Mouse (Mus musculus): ENCODE data around the gene Fam178b. TPM values are rescaled to one million over a fixed set of nuclear protein-coding genes. Genes with fewer than 3 reads are reported as not detected.

Gene Fam178b
- polyA plus RNA-seq, 1 experiment, result 0.08 TPM

- peaks cover 20% of the 10 kb centered on the region for H3K36me3 ChIP-seq (ENCODE audit: control insufficient read depth, insufficient read depth)
- no peak overlapping the region for H3ac ChIP-seq (ENCODE audit: control insufficient read depth, insufficient read length, low read depth)
- peaks cover 3% of the 10 kb centered on the region for H3K79me3 ChIP-seq (ENCODE audit: low read depth)
- H3K4me3 ChIP-seq (ENCODE audit: insufficient read depth, poor library complexity, severe bottlenecking), result no peak overlapping the region
- no peak for TF ChIP-seq USF1 (IDR thresholded peaks at IDR 0.05; ENCODE audit: low read depth)
- no peak for TF ChIP-seq FOSL1 (IDR thresholded peaks at IDR 0.05; ENCODE audit: insufficient read depth, low read length, poor library complexity, severe bottlenecking)
- TF ChIP-seq MAX (IDR thresholded peaks at IDR 0.05), result no peak
- TF ChIP-seq CTCF (IDR thresholded peaks at IDR 0.05; ENCODE audit: control insufficient read depth, insufficient read depth, insufficient read length), result no peak
- no peak for TF ChIP-seq MYOG (IDR thresholded peaks at IDR 0.05; ENCODE audit: control insufficient read depth, extremely low read depth, insufficient read length)
- TF ChIP-seq CEBPB (IDR thresholded peaks at IDR 0.05; ENCODE audit: low read depth), result no peak
- TF ChIP-seq MYOD1 (IDR thresholded peaks at IDR 0.05; ENCODE audit: control insufficient read depth, insufficient read length, low read depth), result no peak
- H3K27me3 ChIP-seq (ENCODE audit: control insufficient read depth, insufficient read depth, insufficient read length), result no peaks in the 10 kb centered on the region
- H3K79me2 ChIP-seq (ENCODE audit: control insufficient read depth, insufficient read depth), result peaks cover 24% of the 10 kb centered on the region
Observed at GRCm38 (mm10) chr1:36518259-36518658, 164.7 kb downstream of the Fam178b start.

GRCm38 (mm10) chr1:36513718-36514117 is 169.3 kb downstream of the Fam178b start:
- TF ChIP-seq FOSL1 (IDR thresholded peaks at IDR 0.05; ENCODE audit: insufficient read depth, low read length, poor library complexity, severe bottlenecking), result no peak
- TF ChIP-seq CTCF (IDR thresholded peaks at IDR 0.05; ENCODE audit: control insufficient read depth, insufficient read depth, insufficient read length), result peak; percentile 50
- no peak for TF ChIP-seq MAX (IDR thresholded peaks at IDR 0.05)
- no peak for TF ChIP-seq USF1 (IDR thresholded peaks at IDR 0.05; ENCODE audit: low read depth)
- TF ChIP-seq MYOD1 (IDR thresholded peaks at IDR 0.05; ENCODE audit: control insufficient read depth, insufficient read length, low read depth), result no peak
- no peak for TF ChIP-seq MYOG (IDR thresholded peaks at IDR 0.05; ENCODE audit: control insufficient read depth, extremely low read depth, insufficient read length)
- Histone ChIP-seq H3K4me3 (ENCODE audit: insufficient read depth, poor library complexity, severe bottlenecking) (peak overlapping the region; percentile 75), H3K79me2 (ENCODE audit: control insufficient read depth, insufficient read depth) (peaks cover 31% of the 10 kb centered on the region), H3K36me3 (ENCODE audit: control insufficient read depth, insufficient read depth) (peaks cover 4% of the 10 kb centered on the region), H3ac (ENCODE audit: control insufficient read depth, insufficient read length, low read depth) (no peak overlapping the region), H3K27me3 (ENCODE audit: control insufficient read depth, insufficient read depth, insufficient read length) (no peaks in the 10 kb centered on the region), H3K79me3 (ENCODE audit: low read depth) (peaks cover 6% of the 10 kb centered on the region)

GRCm38 (mm10) chr1:36513310-36513709 is 169.7 kb downstream of the Fam178b start:
- TF ChIP-seq MYOD1 (IDR thresholded peaks at IDR 0.05; ENCODE audit: control insufficient read depth, insufficient read length, low read depth) (no peak), USF1 (IDR thresholded peaks at IDR 0.05; ENCODE audit: low read depth) (no peak), CTCF (IDR thresholded peaks at IDR 0.05; ENCODE audit: control insufficient read depth, insufficient read depth, insufficient read length) (no peak), MAX (IDR thresholded peaks at IDR 0.05) (no peak), FOSL1 (IDR thresholded peaks at IDR 0.05; ENCODE audit: insufficient read depth, low read length, poor library complexity, severe bottlenecking) (no peak), MYOG (IDR thresholded peaks at IDR 0.05; ENCODE audit: control insufficient read depth, extremely low read depth, insufficient read length) (no peak), CEBPB (IDR thresholded peaks at IDR 0.05; ENCODE audit: low read depth) (no peak)
- Histone ChIP-seq H3K79me2 (ENCODE audit: control insufficient read depth, insufficient read depth) (peaks cover 31% of the 10 kb centered on the region), H3K27me3 (ENCODE audit: control insufficient read depth, insufficient read depth, insufficient read length) (no peaks in the 10 kb centered on the region), H3K36me3 (ENCODE audit: control insufficient read depth, insufficient read depth) (peaks cover 4% of the 10 kb centered on the region), H3ac (ENCODE audit: control insufficient read depth, insufficient read length, low read depth) (no peak overlapping the region), H3K79me3 (ENCODE audit: low read depth) (peaks cover 6% of the 10 kb centered on the region), H3K4me3 (ENCODE audit: insufficient read depth, poor library complexity, severe bottlenecking) (peak overlapping the region; percentile 75)

GRCm38 (mm10) chr1:36512966-36513280 is 170.1 kb downstream of the Fam178b start:
- Histone ChIP-seq H3K4me3 (ENCODE audit: insufficient read depth, poor library complexity, severe bottlenecking) (peak overlapping the region; percentile 75), H3K79me3 (ENCODE audit: low read depth) (peaks cover 6% of the 10 kb centered on the region), H3K36me3 (ENCODE audit: control insufficient read depth, insufficient read depth) (peaks cover 4% of the 10 kb centered on the region), H3K79me2 (ENCODE audit: control insufficient read depth, insufficient read depth) (peaks cover 31% of the 10 kb centered on the region), H3ac (ENCODE audit: control insufficient read depth, insufficient read length, low read depth) (peak overlapping the region; percentile 81), H3K27me3 (ENCODE audit: control insufficient read depth, insufficient read depth, insufficient read length) (no peaks in the 10 kb centered on the region)
- no peak for TF ChIP-seq MAX (IDR thresholded peaks at IDR 0.05)
- TF ChIP-seq MYOD1 (IDR thresholded peaks at IDR 0.05; ENCODE audit: control insufficient read depth, insufficient read length, low read depth), result no peak
- TF ChIP-seq USF1 (IDR thresholded peaks at IDR 0.05; ENCODE audit: low read depth), result no peak
- no peak for TF ChIP-seq MYOG (IDR thresholded peaks at IDR 0.05; ENCODE audit: control insufficient read depth, extremely low read depth, insufficient read length)
- TF ChIP-seq CEBPB (IDR thresholded peaks at IDR 0.05; ENCODE audit: low read depth), result no peak
- no peak for TF ChIP-seq CTCF (IDR thresholded peaks at IDR 0.05; ENCODE audit: control insufficient read depth, insufficient read depth, insufficient read length)
- TF ChIP-seq FOSL1 (IDR thresholded peaks at IDR 0.05; ENCODE audit: insufficient read depth, low read length, poor library complexity, severe bottlenecking), result no peak

Small RNAs within 50 kb of the gene (microRNA-seq; reads per million reads assigned to microRNA genes)
- not detected for gene Gm24133 (ENCODE audit: borderline microRNAs expressed)

Other genes with a start within 250 kb of the Fam178b start
- 14.3 TPM for gene Lman2l, start 237.9 kb downstream of the Fam178b start, polyA plus RNA-seq (2012; fragmentation: generic; extraction: Trizol)
- gene Cnnm4, start 211.6 kb downstream of the Fam178b start, polyA plus RNA-seq (2012; fragmentation: generic; extraction: Trizol), result 6.2 TPM
- gene Cnnm3, start 171.3 kb downstream of the Fam178b start, polyA plus RNA-seq (2012; fragmentation: generic; extraction: Trizol), result 6.5 TPM
- gene Ankrd23, start 146.3 kb downstream of the Fam178b start, polyA plus RNA-seq (2012; fragmentation: generic; extraction: Trizol), result 1.1 TPM
- gene Gm42417, start 143.8 kb downstream of the Fam178b start, polyA plus RNA-seq (2012; fragmentation: generic; extraction: Trizol), result 0.05 TPM
- 7.8 TPM for gene Ankrd39, start 135.7 kb downstream of the Fam178b start, polyA plus RNA-seq (2012; fragmentation: generic; extraction: Trizol)
- gene Sema4c, start 124.8 kb downstream of the Fam178b start, polyA plus RNA-seq (2012; fragmentation: generic; extraction: Trizol), result 16.6 TPM
- 734 TPM for gene Cox5b, start 8.3 kb upstream of the Fam178b start, polyA plus RNA-seq (2012; fragmentation: generic; extraction: Trizol)
- 0.02 TPM for gene 4933424G06Rik, start 27.0 kb upstream of the Fam178b start, polyA plus RNA-seq (2012; fragmentation: generic; extraction: Trizol)
- gene Actr1b, start 31.2 kb upstream of the Fam178b start, polyA plus RNA-seq (2012; fragmentation: generic; extraction: Trizol), result 106 TPM
- not detected for gene Zap70, start 78.6 kb upstream of the Fam178b start, polyA plus RNA-seq (2012; fragmentation: generic; extraction: Trizol)

Data from C2C12 (cell line).